Mouse (Mus musculus) erythroblast, adult 5-6 weeks (primary cell): ENCODE results near the gene Cnr2. TPM values are rescaled to one million over a fixed set of nuclear protein-coding genes. Genes with fewer than 3 reads are reported as not detected.

Source experiments
- ATAC-seq: replicated peaks from 2 replicates; pipeline ENCODE4 v1.8.0; 2016; ENCODE audit warnings: moderate number of reproducible peaks, mild to moderate bottlenecking, moderate TSS enrichment, inconsistent platforms; ENCODE audit not compliant: poor library complexity, low FRiP score, severe bottlenecking
- total RNA-seq, 2 experiments: library from RNA; stranded (forward) in 1 of 2; stranded (reverse) in 1 of 2; fragments of 150-400 nt in 1 of 2; fragments of 200-764, 138-1000 nt in 1 of 2; gene quantifications; 2 replicates each; pipeline versions ENCODE4 v1.2.3 to v1.2.4; 2015 to 2017; ENCODE audit warnings: low replicate concordance in 2 of 2

Gene Cnr2
- total RNA-seq (2015; ENCODE audit: low replicate concordance) (2.9 and 5.2 TPM in 2 replicates), total RNA-seq (2017; ENCODE audit: low replicate concordance) (3.6 and 4.1 TPM in 2 replicates)

DNA sequence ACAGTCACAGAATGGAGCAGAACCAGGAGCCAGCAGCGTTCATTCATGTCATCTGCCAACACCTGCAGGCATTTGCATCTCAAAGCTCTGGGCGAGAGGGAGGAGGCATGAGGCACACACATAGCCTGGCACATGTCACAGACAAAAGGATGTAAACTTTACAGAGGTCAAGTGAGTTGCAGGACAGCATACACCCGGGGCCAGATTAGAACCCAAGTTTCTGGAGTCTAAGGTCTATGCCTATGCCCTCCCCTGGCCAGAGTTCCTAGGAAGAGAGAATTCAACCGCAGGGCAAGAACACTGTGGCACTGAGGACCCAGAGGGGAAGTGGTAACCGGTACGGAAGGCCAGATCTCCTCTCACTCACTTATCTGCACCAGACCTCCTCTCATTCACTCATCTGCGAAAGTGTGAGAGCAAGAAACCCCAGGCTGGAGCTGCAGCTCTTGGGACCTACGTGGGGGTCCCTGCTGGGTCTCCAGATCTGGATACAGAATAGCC lies at the start of gene Cnr2:
Gene Cnr2, plus strand, starts transcription at position 324 of the 501 bp plus-strand sequence.
- ATAC-seq, result 0 out of 2 replicates have a peak, but pooled peaks have one; percentile 7

DNA sequence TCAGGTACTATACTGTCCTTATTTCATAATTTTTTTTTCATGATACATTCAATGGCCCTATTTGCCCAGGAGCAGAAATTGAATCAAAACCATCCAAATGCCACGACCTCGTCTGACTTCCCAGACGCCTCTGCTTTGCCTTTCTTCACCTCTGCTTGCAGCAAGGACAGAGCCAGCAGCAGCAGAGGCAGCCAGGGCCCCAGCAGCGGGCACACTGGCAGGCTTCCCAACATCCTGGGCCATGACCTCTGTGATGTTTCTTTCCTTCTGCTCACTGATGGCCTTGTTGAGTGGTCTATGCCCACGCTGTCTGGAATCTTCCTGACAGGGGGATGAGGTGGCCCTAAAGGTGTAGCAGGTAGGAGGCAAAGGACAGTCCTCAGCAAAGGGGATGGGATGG lies 47.6 kb upstream of the Cnr2 start:
- no peak for ATAC-seq

DNA sequence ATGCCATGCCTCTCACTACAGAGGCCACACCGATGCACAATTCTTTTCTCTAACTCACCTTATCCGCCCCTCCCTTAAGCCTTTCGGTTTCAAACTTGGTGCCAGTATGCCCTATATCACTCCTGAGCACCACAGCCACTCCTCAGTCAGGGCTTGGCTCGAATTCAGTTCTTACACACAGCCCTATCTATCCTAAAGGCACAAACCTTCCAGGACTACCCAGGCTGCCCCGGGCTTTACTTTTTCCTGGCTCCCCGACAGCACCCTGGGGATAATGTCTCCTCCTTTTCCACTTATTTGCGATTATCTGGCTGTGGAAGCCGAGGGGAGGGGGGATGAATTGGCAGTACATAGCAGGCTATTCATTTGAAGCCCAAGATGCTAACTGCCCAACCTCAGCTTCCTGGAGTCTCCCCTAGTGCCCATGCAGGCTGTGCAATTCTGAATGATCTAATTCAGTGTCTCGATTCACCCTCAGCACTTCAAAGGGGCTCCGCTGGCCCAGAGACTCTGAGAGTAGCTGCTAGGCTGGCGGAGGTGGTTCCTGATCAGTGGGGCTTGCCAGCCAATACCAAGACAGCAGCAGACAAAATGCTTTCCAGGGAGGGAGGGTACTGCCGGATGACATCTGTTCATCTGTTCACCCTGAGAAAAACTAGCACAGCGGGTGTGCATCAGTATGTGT lies 44.6 kb upstream of the Cnr2 start:
- peak; percentile 70 for ATAC-seq

DNA sequence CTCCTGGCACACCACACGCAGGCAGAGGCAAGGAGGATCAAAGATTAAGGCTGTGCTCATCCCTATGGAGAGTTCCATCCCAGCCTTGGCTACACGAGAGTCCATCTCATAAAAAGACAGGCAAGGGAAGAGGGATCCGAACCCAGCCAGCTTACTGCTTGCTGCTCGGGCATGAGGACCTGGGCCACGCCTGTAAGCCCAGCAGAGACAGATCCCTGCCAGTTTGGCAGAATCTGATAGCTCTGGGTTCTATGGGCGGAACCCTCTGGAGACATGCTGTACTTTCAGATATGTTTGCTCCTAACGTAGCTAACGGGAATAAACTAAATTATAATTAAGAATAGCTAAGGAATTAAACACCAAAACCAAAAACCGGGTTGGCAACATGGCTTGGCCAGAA lies 43.3 kb upstream of the Cnr2 start:
- peak; percentile 71 for ATAC-seq

DNA sequence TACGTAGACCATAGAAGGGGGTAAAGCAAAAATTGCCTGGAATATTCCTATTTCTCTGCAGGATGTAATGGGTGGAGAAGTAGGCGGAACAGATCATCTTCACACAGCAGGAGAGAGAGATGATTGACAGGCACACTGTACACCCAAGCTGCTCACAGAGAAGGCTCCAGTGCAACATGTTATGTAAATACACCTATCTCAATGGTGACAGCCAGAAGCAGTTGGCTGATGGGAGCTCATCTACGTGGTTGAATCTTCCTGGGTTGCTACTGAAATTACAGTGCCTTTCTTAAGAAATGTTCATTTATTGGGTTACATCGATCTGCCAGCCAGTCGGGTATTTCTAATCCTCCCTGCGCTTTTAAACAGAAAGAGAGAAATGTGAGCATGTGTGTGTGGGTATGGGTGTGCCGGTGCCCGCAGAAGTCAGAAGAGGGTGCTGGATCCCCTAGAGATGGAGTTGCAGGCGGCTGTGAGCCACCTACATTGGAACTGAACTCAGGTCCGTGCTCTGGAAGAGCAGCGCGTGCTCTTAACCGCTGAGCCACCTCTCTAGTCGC lies 41.1 kb upstream of the Cnr2 start:
- no peak for ATAC-seq

DNA sequence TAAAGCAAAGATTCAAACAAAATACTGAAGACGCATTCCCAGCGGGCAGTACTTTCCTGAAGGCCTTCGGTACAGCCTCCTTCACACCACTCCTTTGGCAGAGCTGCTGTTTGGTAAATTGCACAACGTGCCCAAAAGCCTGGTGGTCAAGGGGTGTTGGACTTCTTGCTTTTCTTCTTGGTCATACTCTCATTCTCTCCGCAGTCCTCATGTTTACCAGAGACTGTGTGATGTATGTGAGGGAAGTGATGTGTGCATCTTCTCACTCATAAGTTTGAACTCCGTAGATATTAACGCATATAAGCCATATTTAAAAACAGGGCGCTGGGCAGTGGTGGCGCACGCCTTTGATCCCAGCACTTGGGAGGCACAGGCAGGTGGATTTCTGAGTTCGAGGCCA lies 40.6 kb upstream of the Cnr2 start:
- ATAC-seq, result no peak

DNA sequence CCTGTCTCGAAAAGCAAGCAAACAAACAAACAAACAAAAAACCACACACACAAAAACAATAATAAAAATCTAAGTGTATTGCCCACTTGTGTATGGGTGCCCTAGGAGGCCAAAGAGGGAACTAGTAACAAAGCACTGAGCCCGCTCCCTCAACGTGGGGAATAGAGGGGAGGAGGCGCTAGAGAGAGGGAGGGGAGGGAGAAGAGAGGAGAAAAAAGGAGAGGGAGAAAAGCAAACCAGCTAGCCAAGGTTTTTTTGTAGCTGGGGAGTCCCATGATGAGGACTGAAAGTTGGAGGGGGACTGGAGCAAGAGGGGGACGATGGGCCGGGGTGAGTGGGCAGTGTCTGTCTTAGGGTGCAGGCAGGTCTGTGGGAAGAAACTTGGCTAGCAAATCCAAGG lies 40.1 kb upstream of the Cnr2 start:
- ATAC-seq, result no peak

DNA sequence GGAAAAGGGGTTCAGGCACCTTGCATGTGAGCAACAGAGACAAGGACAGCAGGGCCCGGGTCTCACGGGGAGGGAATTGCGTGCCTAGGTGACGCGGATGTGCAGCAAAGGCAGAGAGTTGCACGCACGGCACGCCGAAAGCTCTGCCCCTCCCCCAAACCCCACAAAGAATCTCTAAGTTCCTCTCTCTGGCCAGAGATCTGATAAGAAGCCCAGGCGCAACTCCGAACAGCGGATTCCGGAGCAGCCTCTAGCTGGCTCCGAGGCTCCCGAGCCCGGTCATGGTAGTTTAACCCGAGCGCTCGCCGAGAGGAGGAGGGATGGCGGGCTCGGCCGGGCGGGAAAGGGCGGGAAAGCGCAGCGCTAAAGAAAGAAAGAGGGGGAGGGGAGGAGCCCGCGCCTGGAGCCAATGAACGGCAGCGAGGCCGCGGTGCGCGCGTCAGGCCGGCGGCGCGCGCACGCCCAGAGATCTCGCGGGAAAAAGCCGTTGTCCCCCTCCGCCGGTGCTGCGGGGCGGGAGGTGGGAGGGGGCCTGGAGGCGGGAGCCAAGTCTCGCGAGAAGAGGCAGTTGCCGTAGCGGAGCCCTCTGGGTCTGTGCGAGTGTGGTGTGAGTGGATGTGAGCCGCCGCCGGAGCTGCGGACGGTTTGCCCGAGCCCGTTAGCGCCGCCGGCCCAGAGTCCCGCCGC lies 39.5 kb upstream of the Cnr2 start, which contains the start of gene Srsf10:
Gene Srsf10, plus strand, starts transcription at position 212 of the 687 bp plus-strand sequence.
- peak; percentile 59 for ATAC-seq

DNA sequence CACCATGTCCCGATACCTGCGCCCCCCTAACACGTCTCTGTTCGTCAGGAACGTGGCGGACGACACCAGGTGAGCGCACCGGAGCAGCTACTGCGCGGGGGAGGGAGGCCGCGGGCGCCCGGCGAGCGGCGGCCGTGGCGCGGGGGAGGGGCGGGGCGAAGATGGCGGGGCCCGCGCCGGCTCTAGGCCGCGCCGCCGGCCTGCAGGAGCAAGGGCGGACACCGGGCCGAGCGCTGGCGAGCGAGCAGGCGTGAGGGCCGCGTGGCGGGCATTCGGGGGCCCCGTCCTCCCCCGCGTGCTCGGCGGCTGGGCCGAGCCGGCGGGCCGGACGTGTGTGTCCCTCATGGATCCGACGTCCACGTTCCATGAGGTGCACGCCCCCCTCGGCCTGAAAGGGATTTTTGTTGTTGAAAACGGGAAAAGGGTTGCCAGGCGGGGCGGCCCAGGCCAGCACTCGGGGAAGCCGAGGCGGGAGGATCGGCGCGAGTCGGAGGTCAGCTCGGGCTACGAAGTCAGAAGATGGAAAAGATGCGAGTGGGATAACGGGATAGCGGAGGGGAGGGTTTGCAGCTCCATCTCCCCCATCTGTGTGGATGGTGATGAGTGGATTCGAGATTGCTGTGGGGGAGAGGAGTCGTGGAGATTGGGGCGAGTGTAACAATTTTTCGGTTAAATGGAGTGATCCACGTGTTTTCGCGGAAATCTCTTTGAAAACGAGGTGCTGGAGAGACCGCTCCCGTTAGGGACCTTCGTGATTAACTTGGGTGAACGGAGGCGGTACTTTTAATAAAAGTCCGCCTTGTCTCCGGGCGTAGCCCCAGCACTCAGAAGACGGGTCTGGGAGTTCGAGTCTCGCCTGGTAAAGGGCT lies 38.7 kb upstream of the Cnr2 start:
- peak; percentile 22; the same call in 1 of the 2 replicates for ATAC-seq

DNA sequence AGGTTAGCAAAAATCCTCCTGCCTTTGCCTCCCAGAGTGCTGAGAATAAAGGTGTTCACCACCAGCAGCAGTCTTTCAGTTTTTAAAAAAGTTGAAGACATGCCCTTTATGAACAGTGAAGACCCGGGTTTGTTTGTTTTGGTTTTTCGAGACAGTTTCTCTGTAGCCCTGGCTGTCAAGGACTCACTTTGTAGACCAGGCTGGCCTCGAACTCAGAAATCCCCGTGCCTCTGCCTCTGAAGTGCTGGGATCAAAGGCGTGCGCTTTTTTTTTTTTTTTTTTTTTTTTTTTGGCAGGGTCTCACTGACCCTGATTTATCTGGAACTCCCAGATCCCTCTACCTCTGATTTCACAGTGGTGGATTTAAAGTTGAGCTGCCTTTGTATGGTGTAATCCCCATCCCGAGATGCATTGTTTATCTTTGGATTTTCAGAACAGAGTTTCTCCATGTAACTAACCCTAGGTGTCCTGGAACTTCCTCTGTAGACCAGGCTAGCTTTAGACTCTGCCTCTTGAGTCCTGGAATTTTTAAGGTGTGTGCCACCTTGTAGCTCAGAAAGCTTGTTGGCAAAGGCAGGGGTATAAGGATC lies 37.5 kb upstream of the Cnr2 start:
- no peak for ATAC-seq

DNA sequence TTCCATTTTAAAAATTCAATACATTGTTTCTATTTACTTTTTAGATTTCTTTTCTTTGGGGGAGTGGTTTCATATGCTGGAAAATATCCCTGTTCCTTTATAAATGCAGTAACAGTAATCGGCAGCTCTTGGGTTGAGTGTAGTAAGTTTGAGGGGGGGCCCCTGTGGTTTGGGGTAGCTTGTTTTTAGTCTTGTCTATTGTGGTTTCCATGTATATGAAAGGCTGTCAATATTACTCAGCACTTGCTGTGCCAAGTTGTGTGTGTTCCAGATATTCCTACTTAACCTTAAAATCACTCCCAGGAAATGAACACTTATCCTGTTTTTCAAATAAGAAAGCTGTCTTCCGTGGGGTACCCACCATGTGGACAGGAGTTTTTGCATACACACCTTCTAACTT lies 26.2 kb upstream of the Cnr2 start:
- ATAC-seq, result no peak

DNA sequence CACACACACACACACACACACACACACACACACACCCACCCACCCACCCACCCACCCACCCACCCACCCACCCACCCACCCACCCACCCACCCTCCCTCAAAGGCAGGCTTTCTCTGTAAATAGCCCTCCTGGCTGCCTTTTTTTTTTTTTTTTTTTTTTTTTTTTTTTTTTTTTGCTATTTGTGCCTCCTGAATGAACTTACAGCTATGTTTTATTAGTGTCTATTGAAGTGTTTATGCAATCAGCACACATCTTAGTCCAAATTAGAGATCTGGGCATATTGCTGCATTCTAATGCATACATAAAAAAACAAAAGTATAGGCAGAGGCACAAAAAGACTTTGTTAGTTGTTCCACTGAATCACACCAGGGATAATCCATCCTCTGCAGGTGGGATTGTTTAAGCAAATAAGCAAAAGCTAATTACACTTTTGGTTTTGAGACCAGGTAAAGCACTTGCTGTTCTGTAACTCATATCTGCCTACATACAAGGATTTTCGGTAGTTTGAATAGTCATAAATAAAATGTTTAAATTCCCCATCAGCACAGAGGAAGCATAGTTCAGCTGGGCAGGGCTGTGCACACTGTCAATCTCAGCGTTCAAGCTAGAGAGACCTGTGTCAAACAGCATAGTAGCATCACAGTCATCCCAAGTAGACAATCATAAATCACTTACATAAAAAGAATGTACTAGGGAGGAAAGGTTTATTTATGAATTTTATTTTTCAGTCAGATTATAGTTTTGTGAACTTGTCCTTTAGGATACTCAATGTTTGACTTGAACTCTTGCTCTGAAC lies 24.8 kb upstream of the Cnr2 start:
- no peak for ATAC-seq

DNA sequence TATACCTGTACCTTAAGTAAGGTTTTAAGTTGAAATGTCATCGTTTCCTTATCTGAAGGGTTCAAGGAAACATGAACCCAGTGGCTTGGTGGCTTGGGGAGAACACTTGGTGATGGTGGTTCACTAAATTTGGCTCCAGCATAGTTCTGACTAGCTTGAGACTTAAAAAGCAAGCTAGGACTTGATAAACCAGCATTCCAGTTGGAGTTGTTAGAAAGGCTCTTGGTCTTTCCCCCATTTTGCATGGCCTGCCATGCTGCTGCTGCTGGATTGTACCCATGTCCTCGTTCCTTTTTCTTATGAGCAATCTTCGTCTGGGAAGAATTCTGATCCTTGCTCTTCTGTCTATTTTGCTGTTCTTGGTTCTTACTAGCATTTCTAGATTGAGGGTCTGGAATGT lies 23.2 kb upstream of the Cnr2 start:
- no peak for ATAC-seq

DNA sequence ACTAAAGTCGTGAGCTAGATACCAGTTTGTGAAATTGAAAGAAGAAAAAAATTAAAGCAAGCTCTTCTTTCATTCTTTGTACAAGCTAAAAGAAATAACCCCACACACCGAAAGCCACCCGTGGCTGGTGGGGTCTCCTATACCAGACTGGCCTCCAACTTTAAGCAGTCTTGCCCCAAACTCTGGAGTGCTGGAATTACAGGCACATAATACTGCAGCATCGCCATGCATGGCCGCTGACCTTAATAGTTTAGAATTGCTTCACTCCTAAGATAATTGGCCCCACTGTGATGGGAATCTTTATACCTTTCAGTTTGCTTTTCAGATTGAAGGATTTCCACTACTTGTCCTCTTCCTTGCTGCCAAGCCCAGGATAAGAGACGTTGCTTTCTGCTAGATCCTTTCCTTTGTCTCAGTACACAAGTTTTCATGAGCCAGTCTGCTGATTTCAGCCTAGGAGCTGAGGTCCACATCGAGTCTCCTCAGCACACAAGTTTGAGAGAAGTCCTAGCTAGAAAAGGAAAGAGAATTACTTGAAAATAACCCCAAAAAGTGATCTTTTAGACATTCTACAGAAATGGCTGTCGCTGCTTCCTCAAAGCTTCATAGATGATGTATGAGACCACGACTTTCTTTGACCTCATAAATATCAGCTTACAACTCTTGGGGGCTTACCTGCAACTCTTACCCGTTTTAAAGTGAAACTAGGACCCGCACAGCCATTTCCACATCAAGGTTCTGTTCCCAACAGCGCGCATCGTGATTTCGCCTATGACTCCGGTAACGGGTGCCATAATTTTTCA lies 22.4 kb upstream of the Cnr2 start:
- peak; percentile 4; the same call in 1 of the 2 replicates for ATAC-seq

DNA sequence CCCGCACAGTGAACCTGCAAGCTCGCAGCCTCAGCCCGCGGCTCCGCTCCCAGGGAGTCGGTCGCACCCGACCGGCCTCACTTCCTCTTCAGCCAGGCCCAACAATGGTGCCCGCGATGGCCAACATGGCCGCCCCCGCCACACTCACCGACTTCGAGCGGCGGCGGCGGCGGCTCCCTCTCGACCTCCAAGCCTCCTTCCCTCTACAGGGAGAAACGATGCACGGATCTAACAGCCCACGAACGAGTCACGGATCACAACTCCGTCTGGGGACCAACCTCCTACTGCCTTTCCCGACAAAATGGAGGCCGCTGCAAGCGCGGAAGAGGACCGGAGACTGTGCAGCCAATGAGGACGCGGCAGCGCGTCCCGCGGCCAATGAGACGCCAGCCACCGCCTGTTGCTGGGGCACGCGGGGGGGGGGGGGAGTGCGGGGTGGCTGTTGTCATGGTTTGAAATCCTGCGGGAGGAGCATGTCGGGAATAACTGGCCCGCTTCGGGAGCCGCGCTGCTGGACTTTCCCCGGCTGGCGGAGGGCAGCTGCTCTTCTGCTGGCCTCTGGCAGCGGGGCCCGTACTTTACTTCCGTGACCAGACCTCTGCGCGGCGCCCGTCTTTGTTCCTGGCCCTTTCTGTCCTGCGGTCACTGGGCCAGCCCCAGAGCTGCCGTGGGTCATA lies 21.5 kb upstream of the Cnr2 start, which contains the start of gene Pnrc2:
Gene Pnrc2, minus strand, starts transcription at position 325 of the 677 bp plus-strand sequence.
- ATAC-seq, result peak; percentile 88

DNA sequence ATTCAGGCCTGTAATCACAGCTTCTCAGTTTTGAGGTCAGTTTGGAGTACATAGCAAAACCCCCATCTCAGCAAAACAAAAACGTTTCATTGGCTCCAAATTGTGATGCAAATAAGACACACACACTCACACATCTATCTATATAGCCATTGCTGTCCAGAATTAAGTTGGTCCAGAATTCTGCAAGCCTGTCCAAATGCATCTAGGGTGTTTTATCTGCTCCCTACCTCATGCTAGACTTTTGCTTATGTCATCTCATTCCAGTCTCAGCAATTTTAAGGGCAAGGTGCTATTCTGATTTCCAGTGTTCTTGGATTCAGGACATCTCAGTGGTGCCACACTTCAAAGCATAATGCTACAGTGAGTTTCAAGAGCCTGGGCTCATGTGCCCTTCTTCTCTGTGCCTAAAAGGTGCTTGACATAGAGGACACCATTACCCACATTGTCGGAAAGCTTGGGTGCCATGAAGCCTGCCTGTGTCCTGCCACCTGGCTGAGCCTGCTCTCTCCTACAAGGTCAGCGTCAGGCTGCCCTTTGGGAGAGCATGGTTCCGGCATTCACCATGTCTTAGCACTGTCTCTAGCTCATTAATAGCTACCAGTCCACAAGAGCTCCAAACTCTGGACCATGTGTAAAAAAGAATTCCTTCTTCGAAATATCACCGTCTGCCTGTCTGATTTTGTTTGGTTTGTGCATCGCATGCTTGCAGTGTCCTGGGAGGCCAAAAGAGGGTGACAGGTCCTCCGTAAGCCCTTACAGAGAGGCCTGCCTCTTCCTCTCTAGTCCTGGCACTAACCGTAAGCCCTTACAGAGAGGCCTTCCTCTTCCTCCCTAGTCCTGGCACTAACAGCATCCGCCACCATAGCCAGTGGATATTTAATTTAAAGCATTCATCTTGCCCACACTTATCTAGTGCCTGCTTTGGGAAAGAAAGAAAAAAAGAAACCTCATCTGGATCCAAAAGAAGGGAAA lies 20.3 kb upstream of the Cnr2 start:
- ATAC-seq, result no peak
